Mouse (Mus musculus) lung, embryonic 14.5 days (tissue): Measurements from ENCODE around the gene Lama4. TPM values are rescaled to one million over a fixed set of nuclear protein-coding genes. Genes with fewer than 3 reads are reported as not detected.

ENCODE experiments used
- ATAC-seq: fragments of 200-750 bp; cut with Nextera tagmentation; 2 replicates; pipeline ENCODE4 v1.8.0; 2017; ENCODE audit warnings: mild to moderate bottlenecking, moderate TSS enrichment, moderate library complexity; ENCODE audit not compliant: insufficient read depth
- DNase-seq: peaks from one replicate; pipeline ENCODE4 v3.0.0-alpha.2; 2015
- H3K27ac ChIP-seq: fragments of 300-500 bp; sonication (generic); 2 replicates; pipeline ENCODE4 v1.5.1; 2014; ENCODE audit warnings: low read depth, mild to moderate bottlenecking, moderate library complexity
- H3K27me3 ChIP-seq: fragments of 300-500 bp; sonication (generic); 2 replicates; pipeline ENCODE4 v1.6.1; 2014; ENCODE audit warnings: low read length, control low read depth; ENCODE audit not compliant: insufficient read depth
- H3K36me3 ChIP-seq: fragments of 300-500 bp; sonication (generic); 2 replicates; pipeline ENCODE4 v1.6.1; 2014; ENCODE audit warnings: control low read depth; ENCODE audit not compliant: insufficient read depth
- H3K4me1 ChIP-seq: fragments of 300-500 bp; sonication (generic); 2 replicates; pipeline ENCODE4 v1.6.1; 2014; ENCODE audit warnings: antibody characterized with exemption, control low read depth; ENCODE audit not compliant: insufficient read depth
- H3K4me2 ChIP-seq: fragments of 300-500 bp; sonication (generic); 2 replicates; pipeline ENCODE4 v1.6.1; 2014; ENCODE audit warnings: mild to moderate bottlenecking
- H3K4me3 ChIP-seq: fragments of 300-500 bp; sonication (generic); 2 replicates; pipeline ENCODE4 v1.5.1; 2014; ENCODE audit warnings: low read depth, low read length
- H3K9ac ChIP-seq: fragments of 300-500 bp; sonication (generic); 2 replicates; pipeline ENCODE4 v1.6.1; 2014
- H3K9me3 ChIP-seq: fragments of 300-500 bp; sonication (generic); 2 replicates; pipeline ENCODE4 v1.6.1; 2016; ENCODE audit warnings: low read depth, low read length, control low read depth
- CTCF ChIP-seq: IDR thresholded peaks from 2 replicates; pipeline ENCODE4 v1.5.1; 2016; ENCODE audit warnings: antibody characterized with exemption, low read depth
- WGBS: fragments of 180-500 bp; shearing (Covaris S2); extraction: QIAGEN DNeasy Blood & Tissue Kit; methylation state at CpG from one replicate; pipeline ENCODE4 v1.1.7; 2014; 5-methylcytosine and 5-hydroxymethylcytosine counted together
- polyA plus RNA-seq: library from polyadenylated mRNA; unstranded; fragments of >200 nt; fragmentation: Nextera tagmentation; extraction: Ambion mirVana; gene quantifications from 2 replicates; pipeline ENCODE4 v1.2.1, GENCODE M21; 2014

Lama4 gene
- polyA plus RNA-seq = 111 and 114 TPM in 2 replicates

- Histone ChIP-seq H3K27ac (peak within 1 kb of the TSS; percentile 90), H3K9me3 (no peaks in the 10 kb centered on the region), H3K4me3 (peak within 1 kb of the TSS; percentile 62), H3K4me2 (peak within 1 kb of the TSS; percentile 68), H3K27me3 (no peaks in the 10 kb centered on the region), H3K36me3 (no peaks in the 10 kb centered on the region), H3K9ac (peak within 1 kb of the TSS; percentile 83), H3K4me1 (peaks cover 11% of the 10 kb centered on the region; the same call in 1 of the 2 replicates)
- 2% methylated on average over 24 of the region's 24 CpGs for WGBS
- 0 out of 2 replicates have a peak, but pooled peaks have one; percentile 4 for TF ChIP-seq CTCF
- DNase-seq (peak; percentile 84), ATAC-seq (peak; percentile 86)
Observed at GRCm38 (mm10) chr10:38965075-38965781, at the start of gene Lama4. Gene Lama4, plus strand, starts transcription at chr10:38965515.

- TF ChIP-seq CTCF = no peak
- Histone ChIP-seq H3K4me3 (no peak overlapping the region), H3K4me2 (no peak overlapping the region), H3K36me3 (no peaks in the 10 kb centered on the region), H3K27ac (peak overlapping the region; percentile 65; the same call in 1 of the 2 replicates), H3K4me1 (peaks cover 3% of the 10 kb centered on the region; the same call in 1 of the 2 replicates), H3K9me3 (no peaks in the 10 kb centered on the region), H3K9ac (no peak overlapping the region), H3K27me3 (no peaks in the 10 kb centered on the region)
- peak; percentile 80 for DNase-seq
- ATAC-seq = peak; percentile 90
- WGBS = 20% methylated on average over 4 of the region's 4 CpGs
Observed at GRCm38 (mm10) chr10:38916027-38916617, 49.2 kb upstream of the Lama4 start.

- Histone ChIP-seq H3K27me3 (no peaks in the 10 kb centered on the region), H3K9ac (no peak overlapping the region), H3K9me3 (peaks cover 3% of the 10 kb centered on the region; the same call in 1 of the 2 replicates), H3K36me3 (no peaks in the 10 kb centered on the region), H3K4me3 (no peak overlapping the region), H3K4me1 (no peaks in the 10 kb centered on the region), H3K27ac (no peak overlapping the region), H3K4me2 (no peak overlapping the region)
- ATAC-seq (peak; percentile 83), DNase-seq (peak; percentile 79)
- TF ChIP-seq CTCF = no peak
- 33% methylated on average over 6 of the region's 6 CpGs for WGBS
Observed at GRCm38 (mm10) chr10:38928940-38929697, 36.2 kb upstream of the Lama4 start.

GRCm38 (mm10) chr10:38944701-38945100, 20.6 kb upstream of the Lama4 start:
- H3K4me2 ChIP-seq = no peak overlapping the region
- no peak overlapping the region for H3K9ac ChIP-seq
- 30% methylated on average over 2 of the region's 2 CpGs for WGBS
- H3K27me3 ChIP-seq = no peaks in the 10 kb centered on the region
- H3K9me3 ChIP-seq = no peaks in the 10 kb centered on the region
- peak; percentile 65 for DNase-seq
- ATAC-seq = peak; percentile 28; the same call in 1 of the 2 replicates
- TF ChIP-seq CTCF = no peak
- H3K4me3 ChIP-seq = no peak overlapping the region
- no peaks in the 10 kb centered on the region for H3K4me1 ChIP-seq
- H3K36me3 ChIP-seq = no peaks in the 10 kb centered on the region
- H3K27ac ChIP-seq = peak overlapping the region; percentile 42; the same call in 1 of the 2 replicates

- Histone ChIP-seq H3K27me3 (no peaks in the 10 kb centered on the region), H3K9ac (no peak overlapping the region)
Observed at GRCm38 (mm10) chr10:38961920-38962319, 3.4 kb upstream of the Lama4 start.

GRCm38 (mm10) chr10:38964719-38965074, 618 bp upstream of the Lama4 start:
- Histone ChIP-seq H3K27me3 (no peaks in the 10 kb centered on the region), H3K4me2 (peak overlapping the region; percentile 68), H3K36me3 (no peaks in the 10 kb centered on the region), H3K9ac (no peak overlapping the region), H3K4me3 (no peak overlapping the region), H3K4me1 (peaks cover 6% of the 10 kb centered on the region; the same call in 1 of the 2 replicates), H3K27ac (peak overlapping the region; percentile 90), H3K9me3 (no peaks in the 10 kb centered on the region)
- no peak for DNase-seq
- no peak for TF ChIP-seq CTCF
- ATAC-seq = peak; percentile 41
- 42% methylated on average over 4 of the region's 4 CpGs for WGBS

More at GRCm38 (mm10) chr10:38961920-38962319, 3.4 kb upstream of the Lama4 start:
- Histone ChIP-seq H3K4me1 (no peaks in the 10 kb centered on the region), H3K4me3 (no peak overlapping the region), H3K36me3 (no peaks in the 10 kb centered on the region), H3K27ac (no peak overlapping the region), H3K4me2 (no peak overlapping the region), H3K9me3 (no peaks in the 10 kb centered on the region)
- no peak for ATAC-seq
- TF ChIP-seq CTCF = no peak
- 43% methylated on average over 2 of the region's 2 CpGs for WGBS
- DNase-seq = no peak
